Mouse (Mus musculus) lung, postnatal 0 days (tissue): ENCODE data around the gene 5730522E02Rik.

Source experiments
- CTCF ChIP-seq: IDR thresholded peaks from 2 replicates; pipeline ENCODE4 v1.5.1; 2016; ENCODE audit warnings: antibody characterized with exemption, mild to moderate bottlenecking
- EP300 ChIP-seq: IDR thresholded peaks from 2 replicates; pipeline ENCODE4 v1.6.1; 2016; ENCODE audit warnings: antibody characterized with exemption, mild to moderate bottlenecking, control low read depth

DNA sequence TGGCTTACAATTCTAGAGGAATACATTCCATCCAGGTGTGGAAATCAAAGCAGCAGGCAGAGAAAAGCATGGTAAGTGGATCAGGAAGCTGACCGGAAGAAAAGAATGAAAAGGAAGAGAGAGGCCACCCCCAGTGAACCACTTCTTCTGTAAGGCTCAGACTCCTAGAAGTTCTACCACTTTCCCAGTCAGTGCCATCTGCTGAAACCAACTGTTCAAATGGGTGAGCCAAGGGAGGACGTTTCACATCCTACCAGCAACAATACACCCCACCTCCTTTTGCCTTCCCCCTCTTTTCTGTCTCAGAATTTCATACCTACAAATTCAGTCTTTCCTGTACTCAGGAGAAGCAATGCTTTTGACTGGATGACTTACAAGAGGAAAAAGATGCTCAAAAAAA is 197.0 kb downstream of the 5730522E02Rik start:
- no peak for TF ChIP-seq EP300
- no peak for TF ChIP-seq CTCF
